Mouse (Mus musculus): ENCODE data around the gene Ecsit. TPM values are rescaled to one million over a fixed set of nuclear protein-coding genes. Genes with fewer than 3 reads are reported as not detected.
A peak's percentile ranks its signal among the peaks of the same experiment; 100 is the strongest.

Gene Ecsit
- polyA plus RNA-seq, 1 experiment = 72.6 TPM

DNA sequence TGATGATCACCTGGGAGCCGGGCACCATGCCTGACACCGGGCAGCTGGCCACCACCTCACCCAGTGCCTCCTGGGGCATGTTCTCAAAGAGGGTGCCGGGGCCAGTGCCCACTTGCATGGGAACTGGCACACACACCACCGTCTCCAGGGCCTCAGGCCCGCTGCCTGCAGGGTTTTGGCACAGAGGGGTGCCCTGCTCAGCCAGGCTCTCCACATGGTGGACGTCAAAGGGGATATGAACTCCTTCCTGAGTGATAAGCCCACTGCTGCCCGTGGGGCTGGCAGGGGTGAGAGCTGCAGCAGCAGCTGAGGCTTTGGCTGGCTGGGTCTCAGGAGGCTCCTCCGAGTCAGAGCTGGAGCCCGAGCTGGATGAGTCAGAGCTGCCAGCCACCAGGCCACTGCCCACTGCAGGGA, 27.2 kb downstream of the Ecsit start:
- H3K27ac ChIP-seq (ENCODE audit: control insufficient read depth, insufficient read depth, low read depth, low read length) = no peak overlapping the region
- H3K4me3 ChIP-seq (ENCODE audit: control insufficient read depth, low read depth, low read length) = no peak overlapping the region
- H3K36me3 ChIP-seq (ENCODE audit: control insufficient read depth, insufficient read depth, low read length) = peaks cover 3% of the 10 kb centered on the region
- TF ChIP-seq CTCF (IDR thresholded peaks at IDR 0.05; ENCODE audit: control insufficient read depth, insufficient read depth, insufficient replicate concordance, low read depth, low read length) (no peak), POLR2A (IDR thresholded peaks at IDR 0.05; ENCODE audit: control insufficient read depth, low read depth, low read length) (no peak)
- H3K27me3 ChIP-seq (ENCODE audit: control insufficient read depth, insufficient read depth, low read length) = no peaks in the 10 kb centered on the region
- peaks cover 15% of the 10 kb centered on the region for H3K4me1 ChIP-seq (ENCODE audit: control insufficient read depth, insufficient read depth, low read length)

DNA sequence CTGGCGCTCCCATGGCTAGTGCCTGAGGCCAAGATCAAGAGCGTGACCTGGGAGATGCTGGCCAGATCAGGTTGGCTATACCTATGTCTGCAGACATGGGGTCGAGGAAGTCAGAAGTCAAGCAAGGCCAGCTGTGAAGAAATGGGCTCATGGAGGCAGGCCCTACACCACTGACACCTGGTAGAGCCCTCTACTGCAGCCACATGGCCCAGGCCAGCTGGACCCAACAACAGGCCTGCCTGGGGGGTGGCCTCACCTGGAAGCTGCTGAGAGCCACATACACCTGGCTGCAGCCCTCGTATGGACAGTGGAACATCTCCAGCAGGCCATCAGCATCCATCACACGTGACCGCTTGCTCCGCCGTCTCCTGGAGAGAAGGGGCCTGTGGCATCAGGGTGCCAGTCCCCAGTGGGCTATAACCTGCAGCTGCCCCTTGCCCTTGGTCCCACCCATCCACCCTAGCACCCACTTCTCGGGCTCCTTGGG, 28.2 kb downstream of the Ecsit start:
- Histone ChIP-seq H3K27ac (ENCODE audit: control insufficient read depth, insufficient read depth, low read depth, low read length) (no peak overlapping the region), H3K36me3 (ENCODE audit: control insufficient read depth, insufficient read depth, low read length) (peaks cover 3% of the 10 kb centered on the region), H3K27me3 (ENCODE audit: control insufficient read depth, insufficient read depth, low read length) (no peaks in the 10 kb centered on the region), H3K4me1 (ENCODE audit: control insufficient read depth, insufficient read depth, low read length) (peaks cover 15% of the 10 kb centered on the region), H3K4me3 (ENCODE audit: control insufficient read depth, low read depth, low read length) (no peak overlapping the region)
- TF ChIP-seq CTCF (IDR thresholded peaks at IDR 0.05; ENCODE audit: control insufficient read depth, insufficient read depth, insufficient replicate concordance, low read depth, low read length) (no peak), POLR2A (IDR thresholded peaks at IDR 0.05; ENCODE audit: control insufficient read depth, low read depth, low read length) (no peak)

DNA sequence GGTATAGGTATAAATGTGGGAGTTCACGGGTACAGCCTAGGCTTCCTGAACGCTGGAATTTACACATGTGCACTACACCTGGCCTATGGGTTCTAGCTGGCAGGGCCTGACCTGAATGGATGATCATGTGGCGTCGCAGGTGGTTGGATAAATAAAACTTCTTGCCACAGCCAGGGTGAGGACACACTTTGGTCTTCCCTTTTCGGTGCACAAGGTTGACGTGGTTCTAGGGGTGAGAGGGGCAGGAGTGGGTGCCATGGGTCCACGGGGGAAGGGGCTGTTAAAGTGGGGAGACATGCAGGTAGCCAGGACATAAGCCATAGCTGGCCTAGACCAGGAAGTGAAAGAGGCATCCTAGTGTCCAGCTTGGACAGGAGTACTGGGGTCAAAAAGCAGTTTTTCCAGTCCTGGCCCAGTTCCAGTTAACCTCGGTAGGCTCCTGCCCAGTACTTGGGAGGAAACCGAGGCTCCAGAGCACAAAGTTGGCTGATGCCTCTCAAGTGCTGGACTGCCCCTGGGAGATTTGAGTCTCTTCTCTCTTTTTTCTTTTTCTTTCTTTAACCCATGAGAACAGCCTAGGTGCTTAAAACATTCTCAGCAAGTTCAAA, 28.8 kb downstream of the Ecsit start:
- TF ChIP-seq CTCF (IDR thresholded peaks at IDR 0.05; ENCODE audit: control insufficient read depth, insufficient read depth, insufficient replicate concordance, low read depth, low read length) (no peak), POLR2A (IDR thresholded peaks at IDR 0.05; ENCODE audit: control insufficient read depth, low read depth, low read length) (no peak)
- Histone ChIP-seq H3K4me1 (ENCODE audit: control insufficient read depth, insufficient read depth, low read length) (peaks cover 17% of the 10 kb centered on the region), H3K36me3 (ENCODE audit: control insufficient read depth, insufficient read depth, low read length) (peaks cover 2% of the 10 kb centered on the region; the same call in 1 of the 2 replicates), H3K27ac (ENCODE audit: control insufficient read depth, insufficient read depth, low read depth, low read length) (no peak overlapping the region), H3K4me3 (ENCODE audit: control insufficient read depth, low read depth, low read length) (no peak overlapping the region), H3K27me3 (ENCODE audit: control insufficient read depth, insufficient read depth, low read length) (peaks cover under 1% of the 10 kb centered on the region; the same call in 1 of the 2 replicates)

- H3K27ac ChIP-seq (ENCODE audit: control insufficient read depth, insufficient read depth, low read depth, low read length) = no peak overlapping the region
- no peak overlapping the region for H3K4me3 ChIP-seq (ENCODE audit: control insufficient read depth, low read depth, low read length)
- no peaks in the 10 kb centered on the region; the same call in 1 of the 2 replicates for H3K36me3 ChIP-seq (ENCODE audit: control insufficient read depth, insufficient read depth, low read length)
- H3K4me1 ChIP-seq (ENCODE audit: control insufficient read depth, insufficient read depth, low read length) = peaks cover 21% of the 10 kb centered on the region
- TF ChIP-seq CTCF (IDR thresholded peaks at IDR 0.05; ENCODE audit: control insufficient read depth, insufficient read depth, insufficient replicate concordance, low read depth, low read length) (no peak), POLR2A (IDR thresholded peaks at IDR 0.05; ENCODE audit: control insufficient read depth, low read depth, low read length) (no peak)
- peaks cover 2% of the 10 kb centered on the region; the same call in 1 of the 2 replicates for H3K27me3 ChIP-seq (ENCODE audit: control insufficient read depth, insufficient read depth, low read length)
Observed at GRCm38 (mm10) chr9:22055713-22056112, 29.5 kb downstream of the Ecsit start.

- H3K4me1 ChIP-seq (ENCODE audit: control insufficient read depth, insufficient read depth, low read length) = peaks cover 32% of the 10 kb centered on the region
- H3K4me3 ChIP-seq (ENCODE audit: control insufficient read depth, low read depth, low read length) = no peak overlapping the region; the same call in 1 of the 2 replicates
- peaks cover 2% of the 10 kb centered on the region; the same call in 1 of the 2 replicates for H3K27me3 ChIP-seq (ENCODE audit: control insufficient read depth, insufficient read depth, low read length)
- peak; percentile 64; the same call in 1 of the 2 replicates for TF ChIP-seq CTCF (IDR thresholded peaks at IDR 0.05; ENCODE audit: control insufficient read depth, insufficient read depth, insufficient replicate concordance, low read depth, low read length)
- TF ChIP-seq POLR2A (IDR thresholded peaks at IDR 0.05; ENCODE audit: control insufficient read depth, low read depth, low read length) = no peak
- no peaks in the 10 kb centered on the region; the same call in 1 of the 2 replicates for H3K36me3 ChIP-seq (ENCODE audit: control insufficient read depth, insufficient read depth, low read length)
- H3K27ac ChIP-seq (ENCODE audit: control insufficient read depth, insufficient read depth, low read depth, low read length) = no peak overlapping the region
Observed at GRCm38 (mm10) chr9:22054411-22055076, 30.7 kb downstream of the Ecsit start.

DNA sequence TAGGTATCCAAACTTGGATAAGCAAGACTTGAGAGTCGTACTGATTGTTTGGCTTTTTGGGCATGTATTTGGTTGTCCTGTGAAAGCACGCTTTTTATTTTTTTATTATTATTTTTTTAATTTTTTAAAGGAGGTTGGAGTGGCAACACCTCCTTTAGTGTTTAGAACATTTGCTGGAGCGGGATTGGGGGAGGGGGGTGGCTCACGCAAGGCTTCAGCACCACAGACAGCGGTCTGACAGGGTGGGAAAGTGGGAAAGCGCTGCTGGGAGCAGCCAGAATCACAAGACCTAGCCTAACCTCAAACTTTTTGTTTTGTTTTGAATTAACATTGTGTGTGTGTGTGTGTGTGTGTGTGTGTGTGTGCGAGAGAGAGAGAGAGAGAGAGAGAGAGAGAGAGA, 31.6 kb downstream of the Ecsit start:
- no peak for TF ChIP-seq CTCF (IDR thresholded peaks at IDR 0.05; ENCODE audit: control insufficient read depth, insufficient read depth, insufficient replicate concordance, low read depth, low read length)
- TF ChIP-seq POLR2A (IDR thresholded peaks at IDR 0.05; ENCODE audit: control insufficient read depth, low read depth, low read length) = no peak
- H3K27me3 ChIP-seq (ENCODE audit: control insufficient read depth, insufficient read depth, low read length) = peaks cover 2% of the 10 kb centered on the region; the same call in 1 of the 2 replicates
- H3K4me3 ChIP-seq (ENCODE audit: control insufficient read depth, low read depth, low read length) = no peak overlapping the region
- peaks cover 32% of the 10 kb centered on the region for H3K4me1 ChIP-seq (ENCODE audit: control insufficient read depth, insufficient read depth, low read length)
- H3K36me3 ChIP-seq (ENCODE audit: control insufficient read depth, insufficient read depth, low read length) = no peaks in the 10 kb centered on the region; the same call in 1 of the 2 replicates
- H3K27ac ChIP-seq (ENCODE audit: control insufficient read depth, insufficient read depth, low read depth, low read length) = no peak overlapping the region

DNA sequence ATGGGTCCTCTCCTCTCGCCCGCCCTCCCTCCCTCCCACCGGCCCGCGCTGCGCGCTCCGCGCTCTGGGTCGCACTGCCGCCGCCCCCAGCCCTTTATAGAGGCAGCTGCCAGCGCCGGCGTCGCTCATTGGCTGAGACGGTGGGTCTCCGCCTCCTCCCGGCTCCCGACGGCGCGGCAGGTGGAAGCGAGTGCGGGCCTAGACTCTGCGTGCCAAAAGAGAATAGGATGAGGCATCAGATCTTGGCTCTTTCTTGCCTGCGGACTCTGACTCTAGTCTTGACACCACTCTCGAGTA, 33.3 kb downstream of the Ecsit start, which contains the start of gene Elavl3:
Gene Elavl3 (minus strand): TSS at position 66 of the 297 bp plus-strand sequence.
- Histone ChIP-seq H3K27me3 (ENCODE audit: control insufficient read depth, insufficient read depth, low read length) (peaks cover 2% of the 10 kb centered on the region; the same call in 1 of the 2 replicates), H3K36me3 (ENCODE audit: control insufficient read depth, insufficient read depth, low read length) (no peaks in the 10 kb centered on the region), H3K27ac (ENCODE audit: control insufficient read depth, insufficient read depth, low read depth, low read length) (no peak within 1 kb of the TSS), H3K4me1 (ENCODE audit: control insufficient read depth, insufficient read depth, low read length) (peaks cover 32% of the 10 kb centered on the region), H3K4me3 (ENCODE audit: control insufficient read depth, low read depth, low read length) (peak within 1 kb of the TSS; percentile 76)
- no peak for TF ChIP-seq CTCF (IDR thresholded peaks at IDR 0.05; ENCODE audit: control insufficient read depth, insufficient read depth, insufficient replicate concordance, low read depth, low read length)
- no peak for TF ChIP-seq POLR2A (IDR thresholded peaks at IDR 0.05; ENCODE audit: control insufficient read depth, low read depth, low read length)

All from testis, adult 2 months (tissue).